Mouse (Mus musculus): ENCODE measurements around the gene Grb14.

Gene Grb14

GRCm38 (mm10) chr2:64973819-64974441, 50.9 kb downstream of the Grb14 start:
- no peak for DNase-seq

- no peak for DNase-seq
Measured at GRCm38 (mm10) chr2:64973125-64973524, 51.7 kb downstream of the Grb14 start.

DNA sequence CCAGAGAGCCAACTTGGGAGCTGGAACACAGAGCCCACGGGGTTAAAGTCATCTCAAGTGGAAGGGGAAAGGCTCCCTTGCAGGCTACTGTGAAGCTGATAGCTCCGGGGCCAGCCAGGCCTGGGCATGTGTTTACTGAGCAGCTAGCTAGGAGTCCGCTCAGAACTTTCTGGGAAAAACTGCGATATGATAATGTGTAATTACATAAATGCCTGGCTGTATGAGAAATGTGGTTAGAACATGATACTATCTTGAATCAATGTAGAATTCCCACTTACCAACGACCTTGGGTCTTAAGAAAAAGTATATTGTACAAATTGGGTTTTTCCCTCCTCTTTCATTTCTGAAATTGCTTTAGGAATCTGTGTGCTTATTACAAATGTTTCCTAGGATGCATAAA, 53.0 kb downstream of the Grb14 start:
- no peak for DNase-seq

DNA sequence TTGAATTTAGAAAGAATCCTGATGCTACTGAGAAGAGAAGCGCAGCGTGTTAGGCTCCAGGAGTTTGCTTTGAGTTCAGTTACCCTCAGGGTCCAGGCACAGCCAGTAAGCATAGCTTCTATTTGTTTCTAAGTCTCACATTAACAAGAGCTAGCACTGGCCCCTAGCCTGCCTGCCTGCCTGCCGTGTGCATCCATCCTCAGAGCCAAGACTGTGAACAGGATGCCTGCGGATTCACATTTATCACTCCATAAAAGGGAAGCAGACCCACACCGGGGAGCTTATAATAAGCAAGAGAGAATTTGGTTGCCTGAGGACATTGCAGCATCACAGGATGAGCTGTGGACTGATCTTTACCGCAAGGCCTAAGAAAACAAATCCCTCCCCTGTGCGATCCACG, 53.8 kb downstream of the Grb14 start:
- DNase-seq, result no peak

- no peak for DNase-seq
Measured at GRCm38 (mm10) chr2:64966893-64967444, 57.8 kb downstream of the Grb14 start.

GRCm38 (mm10) chr2:64966323-64966722, 58.5 kb downstream of the Grb14 start:
- no peak for DNase-seq

GRCm38 (mm10) chr2:64965227-64965864, 59.4 kb downstream of the Grb14 start:
- DNase-seq, result peak in 1 of 2 experiments; percentile 33

- DNase-seq, result no peak
Measured at GRCm38 (mm10) chr2:64962196-64962595, 62.6 kb downstream of the Grb14 start.

DNA sequence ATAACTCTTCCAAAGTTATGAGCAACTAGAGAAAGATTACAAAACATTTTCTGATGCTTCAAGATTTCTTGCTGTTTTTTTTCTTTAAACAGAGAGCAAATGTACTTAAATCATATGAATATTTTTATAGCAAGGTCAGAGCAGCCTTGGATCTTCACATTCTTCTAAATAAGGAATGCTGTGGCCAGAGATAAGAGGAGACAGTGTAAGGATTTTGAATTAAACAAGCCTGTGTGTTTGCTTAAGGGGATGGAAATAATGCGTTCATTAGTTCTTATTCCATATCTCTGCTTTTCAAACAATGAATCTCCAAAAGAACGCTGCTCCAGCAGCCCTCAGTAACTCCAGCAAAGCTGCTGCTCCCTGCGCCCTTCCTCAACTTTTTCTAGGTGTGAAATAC, 63.4 kb downstream of the Grb14 start:
- DNase-seq, result no peak

GRCm38 (mm10) chr2:64959657-64960056, 65.1 kb downstream of the Grb14 start:
- no peak for DNase-seq

DNA sequence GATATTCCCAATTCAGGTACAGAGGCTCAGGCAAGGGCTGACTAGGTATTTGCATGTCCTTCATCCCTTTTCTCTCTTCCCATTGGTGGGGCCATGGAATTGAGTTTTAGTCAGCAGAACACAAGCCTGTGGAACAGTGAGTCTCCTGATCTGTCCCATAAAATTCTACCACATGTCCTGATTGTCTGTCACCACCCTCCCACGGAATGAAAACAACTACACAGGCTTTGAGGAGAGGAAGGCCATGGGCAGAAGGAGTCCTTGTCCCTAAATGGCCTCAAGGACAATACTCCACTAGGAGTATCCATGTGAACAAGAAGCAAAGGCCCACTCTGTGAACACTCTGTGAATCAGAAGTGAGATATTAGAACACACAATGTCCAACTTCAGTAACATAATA, 69.3 kb downstream of the Grb14 start:
- DNase-seq, result no peak

- no peak for DNase-seq
Measured at GRCm38 (mm10) chr2:64949210-64949609, 75.6 kb downstream of the Grb14 start.

DNA sequence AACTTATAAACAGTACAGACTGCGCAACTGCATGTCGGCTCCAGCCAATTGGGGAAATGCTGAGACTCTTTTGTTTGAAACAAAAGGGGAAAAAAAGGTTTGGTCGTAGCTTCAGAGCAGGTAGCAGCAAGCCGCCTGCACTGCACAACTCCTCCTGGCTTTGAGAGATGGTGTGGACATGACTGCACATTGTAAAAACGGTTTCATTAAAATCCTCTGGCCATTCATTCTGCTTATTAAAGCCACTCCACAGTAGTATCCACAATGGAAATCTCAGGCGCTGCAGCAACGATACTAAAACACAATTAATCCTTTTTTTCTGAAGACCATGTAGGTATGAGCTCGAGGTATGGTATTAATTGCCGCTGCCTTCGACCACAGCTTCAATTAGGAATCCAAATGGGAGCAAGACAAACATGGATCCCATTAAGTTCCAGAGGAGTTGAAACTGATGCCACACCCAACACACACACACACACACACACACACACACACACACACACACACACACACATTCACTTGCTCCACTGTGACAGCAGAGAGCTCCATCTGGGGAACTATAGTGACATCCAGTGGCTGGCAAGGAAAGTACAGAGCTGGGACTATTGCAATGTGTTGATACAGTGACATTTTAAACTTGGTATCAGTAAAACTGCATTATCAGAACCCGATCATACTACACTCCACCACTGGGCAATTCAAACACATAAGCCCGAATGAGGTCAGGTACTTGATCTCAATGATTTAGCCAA, 76.2 kb downstream of the Grb14 start:
- DNase-seq, result peak in 1 of 2 experiments; percentile 46

DNA sequence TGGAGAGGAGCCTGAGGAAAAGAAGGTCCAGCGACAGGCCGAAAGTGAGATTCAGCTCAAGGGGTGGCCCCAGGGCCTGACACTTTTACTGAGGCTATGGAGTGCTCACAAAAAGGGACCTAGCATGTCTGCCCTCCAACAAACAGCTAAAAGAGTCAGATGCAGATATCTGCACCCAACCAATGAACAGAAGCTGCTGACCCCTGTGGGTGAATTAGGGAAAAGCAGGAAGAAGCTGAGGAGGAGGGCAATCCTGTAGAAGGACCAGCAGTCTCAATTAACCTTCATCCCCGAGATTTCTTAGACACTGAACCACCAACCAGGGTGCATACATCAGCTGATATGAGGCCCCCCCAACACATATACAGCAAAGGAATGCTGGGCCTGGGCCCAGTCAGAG, 77.3 kb downstream of the Grb14 start:
- no peak for DNase-seq

DNA sequence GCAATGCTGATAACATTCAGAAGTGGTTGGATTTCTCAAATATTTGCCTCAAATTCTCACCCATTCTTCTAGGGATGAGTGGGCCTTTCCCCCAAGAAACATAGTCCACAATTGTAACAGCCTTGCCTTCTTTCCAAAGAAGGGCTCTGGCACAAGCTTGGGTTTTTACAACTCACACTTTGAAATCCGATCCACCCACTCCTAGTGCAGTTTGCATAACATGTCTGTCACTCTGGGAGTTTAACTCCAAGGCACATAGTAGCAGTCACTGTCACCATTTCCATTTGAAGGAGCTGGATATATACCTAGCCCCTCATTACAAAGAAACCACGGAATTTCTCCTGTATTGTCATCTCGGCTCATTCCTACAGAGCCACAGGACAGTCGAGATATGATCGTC, 103.9 kb downstream of the Grb14 start:
- DNase-seq, result no peak

DNA sequence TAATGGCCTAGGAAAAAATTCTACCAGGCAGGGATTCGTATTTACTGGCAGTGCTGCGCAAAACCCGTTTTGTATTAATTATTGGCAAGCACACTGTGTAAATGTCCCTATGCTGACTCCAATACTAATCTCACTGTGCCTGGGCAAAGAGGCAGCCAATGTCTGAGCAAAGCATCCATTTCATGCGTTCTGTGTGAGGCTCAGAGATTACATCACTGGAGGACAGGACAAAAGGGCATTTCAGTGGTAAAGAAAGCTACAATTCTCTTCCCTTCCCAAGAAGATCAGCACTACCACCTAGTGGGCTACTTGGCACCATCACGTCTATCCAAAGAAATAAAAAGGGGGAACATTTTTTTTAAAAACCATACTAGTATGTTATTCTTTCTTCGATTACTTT, 109.3 kb downstream of the Grb14 start:
- DNase-seq, result no peak

GRCm38 (mm10) chr2:64904877-64905276, 119.9 kb downstream of the Grb14 start:
- DNase-seq, result no peak

GRCm38 (mm10) chr2:64897844-64898243, 126.9 kb downstream of the Grb14 start:
- DNase-seq, result no peak

GRCm38 (mm10) chr2:64893233-64893632, 131.6 kb downstream of the Grb14 start:
- DNase-seq, result no peak

DNA sequence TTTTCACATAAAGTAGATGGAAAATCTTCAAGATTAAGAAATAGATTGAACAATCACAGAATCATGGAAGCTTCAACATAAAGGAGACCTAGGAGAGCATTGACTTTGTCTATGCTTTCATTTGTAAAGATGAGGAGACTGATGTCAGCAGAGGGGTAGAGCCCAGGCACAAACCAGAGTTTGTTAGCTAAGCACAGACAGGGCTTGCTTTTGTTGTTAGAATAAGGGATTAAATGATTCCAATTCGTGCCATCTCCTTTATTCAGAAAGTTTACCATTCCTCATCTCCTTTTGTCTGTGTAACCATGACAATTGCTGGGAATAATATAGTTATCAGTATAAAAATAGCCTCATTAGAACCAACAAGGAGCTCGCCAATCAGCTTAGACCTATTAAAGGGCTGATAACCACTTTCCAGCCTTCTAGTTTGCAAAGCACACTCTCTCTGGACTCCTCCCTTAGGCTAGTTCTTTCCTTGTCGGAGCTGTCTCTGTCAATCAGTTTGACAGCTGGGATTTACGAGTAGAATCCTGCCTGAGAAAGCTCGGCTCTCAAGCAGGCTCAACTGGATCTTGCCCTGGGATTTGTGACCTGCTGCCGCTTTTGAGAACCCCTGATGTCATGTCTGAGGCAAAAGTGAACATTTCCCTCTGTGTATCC, 137.6 kb downstream of the Grb14 start:
- DNase-seq, result no peak

GRCm38 (mm10) chr2:64885696-64886095, 139.1 kb downstream of the Grb14 start:
- no peak for DNase-seq

- DNase-seq, result no peak
Measured at GRCm38 (mm10) chr2:64878275-64878674, 146.5 kb downstream of the Grb14 start.
